Mouse (Mus musculus): ENCODE results near the gene Olfr556. TPM values are rescaled to one million over a fixed set of nuclear protein-coding genes. Genes with fewer than 3 reads are reported as not detected.
"Not testable (repeated sequence)": the region's sequence is repeated elsewhere in the genome, so short reads cannot be mapped to it uniquely, and the experiment has no call there.

Olfr556 gene
- not detected in 2 replicates for polyA plus RNA-seq (2016; fragmentation: Nextera tagmentation; extraction: Ambion mirVana)

GRCm38 (mm10) chr7:102664599-102664998 lies at the start of gene Olfr556:
Gene Olfr556 (plus strand): TSS chr7:102664899.
- 16% methylated on average over 3 of the region's 3 CpGs for WGBS
- Histone ChIP-seq H3K36me3 (no peaks in the 10 kb centered on the region), H3K9ac (no peak within 1 kb of the TSS), H3K4me3 (no peak within 1 kb of the TSS), H3K27me3 (replicated peaks) (no peaks in the 10 kb centered on the region), H3K27ac (no peak within 1 kb of the TSS), H3K4me1 (no peaks in the 10 kb centered on the region), H3K4me2 (replicated peaks) (no peak within 1 kb of the TSS), H3K9me3 (no peaks in the 10 kb centered on the region)
- ATAC-seq (ENCODE audit: low FRiP score, low read depth), result no peak

DNA sequence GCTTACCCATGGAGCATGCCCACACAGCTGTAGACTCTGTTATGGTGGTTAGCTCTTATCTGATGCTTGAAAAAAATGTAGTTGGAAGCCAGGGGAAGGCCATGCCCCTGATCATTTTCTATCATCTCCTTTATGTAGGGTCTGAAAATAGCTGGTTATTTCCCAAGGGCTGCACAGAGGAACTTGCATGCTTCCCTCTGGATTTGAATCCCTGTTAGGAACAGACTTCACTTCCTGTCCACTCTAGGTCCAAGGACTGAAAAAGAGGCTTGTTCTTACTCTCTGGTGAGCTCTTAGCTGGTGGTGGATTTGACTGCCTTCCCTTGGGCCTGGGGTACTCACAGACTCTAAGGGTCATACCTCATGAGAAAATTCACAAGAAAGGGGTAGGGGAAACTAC lies 46.6 kb upstream of the Olfr556 start, which contains the start of gene Olfr553:
Olfr553 (minus strand) TSS at position 101 of the 400 bp plus-strand sequence.
- Histone ChIP-seq H3K9ac (no peak within 1 kb of the TSS), H3K36me3 (no peaks in the 10 kb centered on the region), H3K27me3 (replicated peaks) (no peaks in the 10 kb centered on the region), H3K4me1 (no peaks in the 10 kb centered on the region), H3K4me2 (replicated peaks) (no peak within 1 kb of the TSS), H3K4me3 (no peak within 1 kb of the TSS), H3K9me3 (no peaks in the 10 kb centered on the region), H3K27ac (no peak within 1 kb of the TSS)
- no peak for ATAC-seq (ENCODE audit: low FRiP score, low read depth)

DNA sequence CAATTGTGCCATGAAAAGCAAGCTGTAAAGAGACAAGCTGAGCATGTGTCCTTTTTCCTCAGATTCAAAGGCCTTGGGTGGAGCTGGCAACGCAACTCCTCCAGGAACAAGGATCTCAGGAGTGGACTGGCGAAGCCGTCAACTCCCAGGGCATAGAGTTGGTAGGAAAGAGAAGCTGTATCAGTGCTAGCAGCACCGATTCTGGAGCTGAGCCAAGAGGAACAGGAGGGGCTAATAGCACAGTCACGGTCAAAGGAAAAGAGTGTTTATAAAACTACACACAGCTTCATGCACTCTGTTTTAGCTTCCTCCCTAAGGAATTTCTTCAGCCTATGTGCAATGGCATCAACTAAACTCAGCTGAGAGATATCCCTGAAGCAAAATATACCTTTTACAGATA lies 45.1 kb upstream of the Olfr556 start:
- Histone ChIP-seq H3K4me1 (no peaks in the 10 kb centered on the region), H3K27ac (no peak overlapping the region), H3K36me3 (no peaks in the 10 kb centered on the region), H3K9me3 (no peaks in the 10 kb centered on the region), H3K27me3 (replicated peaks) (no peaks in the 10 kb centered on the region), H3K4me3 (no peak overlapping the region), H3K4me2 (replicated peaks) (no peak overlapping the region), H3K9ac (no peak overlapping the region)
- ATAC-seq (ENCODE audit: low FRiP score, low read depth), result no peak
- 77% methylated on average over 5 of the region's 5 CpGs for WGBS

GRCm38 (mm10) chr7:102620368-102620767 lies 44.3 kb upstream of the Olfr556 start:
- H3K36me3 ChIP-seq; H3K9ac ChIP-seq; H3K4me3 ChIP-seq; H3K27me3 ChIP-seq (replicated peaks); ATAC-seq (ENCODE audit: low FRiP score, low read depth); H3K9me3 ChIP-seq; H3K4me2 ChIP-seq (replicated peaks); H3K4me1 ChIP-seq; H3K27ac ChIP-seq: not testable (repeated sequence)
- WGBS, result 89% methylated on average over 19 of the region's 19 CpGs

- Histone ChIP-seq H3K4me2 (replicated peaks) (no peak overlapping the region), H3K27me3 (replicated peaks) (no peaks in the 10 kb centered on the region), H3K36me3 (no peaks in the 10 kb centered on the region), H3K9me3 (no peaks in the 10 kb centered on the region), H3K4me3 (no peak overlapping the region), H3K4me1 (no peaks in the 10 kb centered on the region), H3K27ac (no peak overlapping the region), H3K9ac (no peak overlapping the region)
- 33% methylated on average over 3 of the region's 3 CpGs for WGBS
- ATAC-seq (ENCODE audit: low FRiP score, low read depth), result no peak
Measured at GRCm38 (mm10) chr7:102636665-102637064, 28.0 kb upstream of the Olfr556 start.

- H3K4me1 ChIP-seq, result no peaks in the 10 kb centered on the region
- no peak within 1 kb of the TSS for H3K4me3 ChIP-seq
- H3K27me3 ChIP-seq (replicated peaks), result no peaks in the 10 kb centered on the region
- ATAC-seq (ENCODE audit: low FRiP score, low read depth), result no peak
- no peak within 1 kb of the TSS for H3K9ac ChIP-seq
- WGBS, result 88% methylated on average over 1 of the region's 1 CpGs
- H3K27ac ChIP-seq, result no peak within 1 kb of the TSS
- no peak within 1 kb of the TSS for H3K4me2 ChIP-seq (replicated peaks)
- H3K36me3 ChIP-seq, result no peaks in the 10 kb centered on the region
- no peaks in the 10 kb centered on the region for H3K9me3 ChIP-seq
Measured at GRCm38 (mm10) chr7:102638132-102638531, 26.6 kb upstream of the Olfr556 start, which contains the start of gene Olfr554. Gene Olfr554 (plus strand): TSS chr7:102638432.

DNA sequence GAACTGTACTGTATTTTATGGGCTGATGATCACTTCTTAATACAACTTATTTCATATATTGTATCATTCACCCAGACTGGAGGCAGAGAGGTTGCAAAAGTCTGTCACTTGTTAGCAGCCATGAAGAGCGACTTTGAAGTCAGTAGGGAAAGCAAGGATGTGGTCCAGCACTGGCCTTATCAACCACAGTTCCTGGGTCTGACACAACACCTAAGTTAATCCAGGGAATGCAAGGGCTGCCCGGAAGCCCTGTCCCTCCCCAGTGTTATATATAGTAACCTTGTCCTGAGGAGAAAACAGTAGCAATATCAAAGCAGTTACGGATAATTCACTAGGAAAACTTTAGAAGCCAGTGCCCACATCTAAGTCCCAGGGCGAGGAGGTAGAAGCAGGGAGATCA lies 19.8 kb upstream of the Olfr556 start:
- H3K4me1 ChIP-seq; H3K9ac ChIP-seq; H3K4me3 ChIP-seq; H3K27me3 ChIP-seq (replicated peaks); H3K36me3 ChIP-seq; H3K27ac ChIP-seq; H3K9me3 ChIP-seq; H3K4me2 ChIP-seq (replicated peaks); ATAC-seq (ENCODE audit: low FRiP score, low read depth): not testable (repeated sequence)
- WGBS, result 89% methylated on average over 4 of the region's 4 CpGs

DNA sequence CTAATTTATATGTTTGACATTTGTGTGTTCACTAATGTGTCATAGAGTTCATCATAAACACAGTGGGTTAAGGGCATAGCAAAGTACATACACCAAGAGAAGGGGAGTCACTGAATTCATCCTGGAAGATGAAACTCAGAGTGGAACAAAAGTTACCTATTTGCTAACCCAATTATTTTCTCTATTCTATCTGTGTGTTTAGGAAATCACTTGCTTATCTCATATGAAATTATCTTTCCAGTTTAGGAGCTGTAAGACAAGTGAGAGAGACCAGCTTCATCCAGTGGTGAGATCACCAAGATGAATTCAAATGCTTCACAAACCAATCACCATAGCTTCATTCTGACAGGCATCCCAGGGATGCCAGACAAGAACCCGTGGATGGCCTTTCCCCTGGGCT lies 6.2 kb upstream of the Olfr556 start, which contains the start of gene Olfr555:
Olfr555 (plus strand) TSS at position 301 of the 400 bp plus-strand sequence.
- ATAC-seq (ENCODE audit: low FRiP score, low read depth), result no peak
- no peaks in the 10 kb centered on the region for H3K4me1 ChIP-seq
- H3K27ac ChIP-seq, result no peak within 1 kb of the TSS
- H3K27me3 ChIP-seq (replicated peaks), result no peaks in the 10 kb centered on the region
- H3K4me3 ChIP-seq, result no peak within 1 kb of the TSS
- WGBS, result 73% methylated on average over 1 of the region's 1 CpGs
- H3K36me3 ChIP-seq, result no peaks in the 10 kb centered on the region
- no peaks in the 10 kb centered on the region for H3K9me3 ChIP-seq
- H3K4me2 ChIP-seq (replicated peaks), result no peak within 1 kb of the TSS
- no peak within 1 kb of the TSS for H3K9ac ChIP-seq

DNA sequence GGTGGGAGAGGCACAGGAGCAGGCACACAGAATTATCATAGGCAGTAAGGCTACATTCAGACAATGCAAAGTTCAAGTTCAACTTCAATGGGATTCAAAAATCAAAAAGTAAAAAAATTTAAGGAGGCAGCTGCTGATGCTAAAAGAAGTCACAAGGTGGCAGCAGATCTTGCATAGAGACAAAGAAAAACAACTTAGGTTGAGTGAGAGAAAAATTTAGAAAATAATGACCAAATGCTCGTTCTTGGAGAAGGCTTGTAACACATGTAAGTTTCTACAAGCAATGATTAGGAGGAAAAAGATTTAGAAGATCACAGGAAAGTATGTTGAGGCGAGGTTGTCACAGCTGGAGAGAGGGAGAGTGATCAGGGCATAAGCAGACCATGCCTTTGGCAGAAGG lies 679 bp downstream of the Olfr556 start:
- Histone ChIP-seq H3K4me3 (no peak overlapping the region), H3K36me3 (no peaks in the 10 kb centered on the region), H3K9ac (no peak overlapping the region), H3K4me2 (replicated peaks) (no peak overlapping the region), H3K4me1 (no peaks in the 10 kb centered on the region), H3K9me3 (no peaks in the 10 kb centered on the region), H3K27me3 (replicated peaks) (no peaks in the 10 kb centered on the region), H3K27ac (no peak overlapping the region)
- 52% methylated on average over 2 of the region's 2 CpGs for WGBS
- no peak for ATAC-seq (ENCODE audit: low FRiP score, low read depth)

- Histone ChIP-seq H3K4me3 (no peak overlapping the region), H3K9ac (no peak overlapping the region), H3K27ac (no peak overlapping the region), H3K36me3 (no peaks in the 10 kb centered on the region; the same call in 1 of the 2 replicates), H3K9me3 (no peaks in the 10 kb centered on the region), H3K27me3 (replicated peaks) (no peaks in the 10 kb centered on the region), H3K4me1 (no peaks in the 10 kb centered on the region), H3K4me2 (replicated peaks) (no peak overlapping the region)
- ATAC-seq (ENCODE audit: low FRiP score, low read depth), result no peak
- WGBS, result 90% methylated on average over 2 of the region's 2 CpGs
Measured at GRCm38 (mm10) chr7:102676225-102676624, 11.5 kb downstream of the Olfr556 start.

GRCm38 (mm10) chr7:102681916-102682315 lies 17.2 kb downstream of the Olfr556 start:
- 96% methylated on average over 1 of the region's 1 CpGs for WGBS
- H3K27ac ChIP-seq, result no peak overlapping the region
- ATAC-seq (ENCODE audit: low FRiP score, low read depth), result no peak
- no peak overlapping the region for H3K4me3 ChIP-seq
- H3K9ac ChIP-seq, result no peak overlapping the region
- H3K4me2 ChIP-seq (replicated peaks), result no peak overlapping the region
- H3K27me3 ChIP-seq (replicated peaks), result no peaks in the 10 kb centered on the region
- no peaks in the 10 kb centered on the region; the same call in 1 of the 2 replicates for H3K36me3 ChIP-seq
- H3K4me1 ChIP-seq, result no peaks in the 10 kb centered on the region
- H3K9me3 ChIP-seq, result no peaks in the 10 kb centered on the region

- H3K4me1 ChIP-seq, result 0 out of 2 replicates have a peak, but pooled peaks cover 3% of the 10 kb centered on the region
- WGBS, result under 1% methylated on average over 40 of the region's 40 CpGs
- peak within 1 kb of the TSS; percentile 65 for H3K4me2 ChIP-seq (replicated peaks)
- no peaks in the 10 kb centered on the region for H3K27me3 ChIP-seq (replicated peaks)
- peak within 1 kb of the TSS; percentile 60 for H3K4me3 ChIP-seq
- no peaks in the 10 kb centered on the region for H3K36me3 ChIP-seq
- ATAC-seq (ENCODE audit: low FRiP score, low read depth), result peak; percentile 100
- H3K9me3 ChIP-seq, result no peaks in the 10 kb centered on the region
- H3K9ac ChIP-seq, result peak within 1 kb of the TSS; percentile 64
- H3K27ac ChIP-seq, result peak within 1 kb of the TSS; percentile 20; the same call in 1 of the 2 replicates
Measured at GRCm38 (mm10) chr7:102686944-102687501, 22.3 kb downstream of the Olfr556 start, which contains the start of gene Trim68. Gene Trim68 (minus strand): TSS chr7:102687327.

Measured in neural tube, embryonic 12.5 days (tissue).